Mouse (Mus musculus): ENCODE results near the gene Rhou. TPM values are rescaled to one million over a fixed set of nuclear protein-coding genes. Genes with fewer than 3 reads are reported as not detected.
A peak's percentile ranks its signal among the peaks of the same experiment; 100 is the strongest.
"Not testable (repeated sequence)": the region's sequence is repeated elsewhere in the genome, so short reads cannot be mapped to it uniquely, and the experiment has no call there.

Rhou gene
- 1 to 10 TPM; 6.4 to 7.7 TPM for total RNA-seq (2021)

- DNase-seq (ENCODE audit: low spot score): peak; percentile 83
- intact Hi-C loops (cut with DNase I): no loop called here
These were observed at the start of gene Rhou for GRCm38 (mm10) chr8:123653308-123653993. TSS of gene Rhou (plus strand) at chr8:123653929.

- intact Hi-C loops (cut with DNase I); DNase-seq (ENCODE audit: low spot score): not testable (repeated sequence)
These were observed 41.1 kb upstream of the Rhou start for GRCm38 (mm10) chr8:123612652-123613051.

GRCm38 (mm10) chr8:123623523-123623922 lies 30.2 kb upstream of the Rhou start:
- intact Hi-C loops (cut with DNase I); DNase-seq (ENCODE audit: low spot score): not testable (repeated sequence)

- intact Hi-C loops (cut with DNase I): no loop called here
- no peak for DNase-seq (ENCODE audit: low spot score)
These were observed 29.5 kb upstream of the Rhou start for GRCm38 (mm10) chr8:123624274-123624673.

- intact Hi-C loops (cut with DNase I): loop anchor here (5.0 kb wide), 1 partner anchor 142 kb away; no protein-coding TSS in a partner anchor
- no peak for DNase-seq (ENCODE audit: low spot score)
These were observed 29.0 kb upstream of the Rhou start for GRCm38 (mm10) chr8:123624702-123625101.

GRCm38 (mm10) chr8:123625717-123626116 lies 28.0 kb upstream of the Rhou start:
- intact Hi-C loops (cut with DNase I): loop anchor here (5.0 kb wide), 1 partner anchor 143 kb away; no protein-coding TSS in a partner anchor
- no peak for DNase-seq (ENCODE audit: low spot score)

- no peak for DNase-seq (ENCODE audit: low spot score)
- intact Hi-C loops (cut with DNase I): loop anchor here (5.0 kb wide), 1 partner anchor 145 kb away; no protein-coding TSS in a partner anchor
These were observed 26.1 kb upstream of the Rhou start for GRCm38 (mm10) chr8:123627410-123628147.

- intact Hi-C loops (cut with DNase I): loop anchor here (5.0 kb wide), 1 partner anchor 146 kb away; no protein-coding TSS in a partner anchor
- no peak for DNase-seq (ENCODE audit: low spot score)
These were observed 25.3 kb upstream of the Rhou start for GRCm38 (mm10) chr8:123628253-123628967.

- DNase-seq (ENCODE audit: low spot score): peak; percentile 46
- intact Hi-C loops (cut with DNase I): loop anchor here (5.0 kb wide), 1 partner anchor 147 kb away; no protein-coding TSS in a partner anchor
These were observed 24.6 kb upstream of the Rhou start for GRCm38 (mm10) chr8:123628968-123629755.

- intact Hi-C loops (cut with DNase I): no loop called here
- DNase-seq (ENCODE audit: low spot score): no peak
These were observed 23.7 kb upstream of the Rhou start for GRCm38 (mm10) chr8:123630058-123630457.

GRCm38 (mm10) chr8:123630841-123631251 lies 22.9 kb upstream of the Rhou start:
- intact Hi-C loops (cut with DNase I): no loop called here
- DNase-seq (ENCODE audit: low spot score): no peak

- intact Hi-C loops (cut with DNase I); DNase-seq (ENCODE audit: low spot score): not testable (repeated sequence)
These were observed 22.0 kb upstream of the Rhou start for GRCm38 (mm10) chr8:123631746-123632145.

- intact Hi-C loops (cut with DNase I): no loop called here
- DNase-seq (ENCODE audit: low spot score): no peak
These were observed 21.5 kb upstream of the Rhou start for GRCm38 (mm10) chr8:123632257-123632656.

- no peak for DNase-seq (ENCODE audit: low spot score)
These were observed 19.9 kb upstream of the Rhou start for GRCm38 (mm10) chr8:123633801-123634200.

GRCm38 (mm10) chr8:123634395-123635131 lies 19.2 kb upstream of the Rhou start:
- intact Hi-C loops (cut with DNase I): no loop called here
- no peak for DNase-seq (ENCODE audit: low spot score)

More at GRCm38 (mm10) chr8:123633801-123634200, 19.9 kb upstream of the Rhou start:
- intact Hi-C loops (cut with DNase I): no loop called here

- intact Hi-C loops (cut with DNase I): no loop called here
- no peak for DNase-seq (ENCODE audit: low spot score)
These were observed 18.1 kb upstream of the Rhou start for GRCm38 (mm10) chr8:123635671-123636070.

GRCm38 (mm10) chr8:123643330-123644051 lies 10.2 kb upstream of the Rhou start:
- DNase-seq (ENCODE audit: low spot score): no peak
- intact Hi-C loops (cut with DNase I): loop anchor here (2.0 kb wide), 1 partner anchor 141 kb away; no protein-coding TSS in a partner anchor

- intact Hi-C loops (cut with DNase I): no loop called here
- DNase-seq (ENCODE audit: low spot score): no peak
These were observed 8.5 kb upstream of the Rhou start for GRCm38 (mm10) chr8:123645229-123645628.
